In the genomic region with DNA sequence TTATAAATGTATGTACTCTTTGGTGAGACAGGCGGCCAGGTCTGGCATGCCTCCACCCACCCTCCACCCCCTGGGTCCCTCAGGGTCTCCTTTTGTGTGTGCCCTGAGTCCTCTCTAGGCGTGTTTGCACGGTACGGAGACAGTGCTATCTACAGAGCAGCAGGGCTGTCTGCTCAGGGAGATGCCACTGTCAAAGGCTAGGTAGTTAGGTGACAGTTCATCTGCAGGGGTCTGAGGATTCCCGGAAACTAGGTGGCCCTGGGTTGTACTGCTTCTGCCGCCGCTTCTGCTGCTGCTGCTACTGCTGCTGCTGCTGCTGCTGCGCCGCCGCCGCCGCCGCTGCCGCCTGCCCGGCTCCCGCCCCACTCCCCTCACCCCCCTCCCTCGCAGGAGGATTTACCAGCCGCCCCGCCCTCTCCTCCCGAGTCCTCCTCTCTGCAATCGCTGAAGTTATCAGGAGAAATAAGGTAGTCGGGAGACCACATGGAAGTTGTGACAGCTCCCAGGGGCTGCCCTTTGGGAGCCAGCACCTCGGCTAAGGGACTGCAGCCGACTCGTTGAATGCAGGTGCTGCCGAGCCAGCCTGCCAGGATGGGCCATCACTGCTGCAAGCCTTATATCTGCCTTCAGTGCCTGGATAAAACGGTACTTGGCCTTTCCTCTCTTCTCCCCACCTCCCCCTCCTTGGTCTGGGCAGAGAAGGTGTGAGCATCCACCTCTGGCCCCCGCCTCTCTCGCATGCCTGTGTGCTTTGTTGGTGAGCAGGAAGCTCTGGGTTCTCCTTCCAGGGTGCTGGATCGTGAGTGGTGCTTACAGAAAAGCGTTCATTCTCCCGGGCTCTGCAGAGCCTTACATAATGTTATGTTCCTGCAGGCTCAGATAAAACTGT, we compare ENCODE assay signal across 8 mouse cellular contexts.
DNase-seq lines count a peak whose midpoint lies in the region; ATAC-seq and TF ChIP-seq lines count a peak whose summit lies in the region.

No protein-coding gene starts in this region.

- peak overlapping the region; percentile 85 for H3K4me2 ChIP-seq in kidney, embryonic 15.5 days
- H3K4me2 ChIP-seq in heart, embryonic 12.5 days: peak overlapping the region; percentile 77
- peak overlapping the region; percentile 63 for H3K4me2 ChIP-seq in liver, postnatal 0 days (ENCODE audit: low read depth, low read length)

- peak overlapping the region; percentile 55 for H3K4me3 ChIP-seq in kidney, embryonic 15.5 days (replicated peaks)
- H3K4me3 ChIP-seq in heart, embryonic 12.5 days: peak overlapping the region; percentile 78
- H3K4me3 ChIP-seq in liver, postnatal 0 days (ENCODE audit: low read depth, low read length): peak overlapping the region; percentile 20

- DNase-seq in kidney, adult 18-20 months: no peak
- DNase-seq in embryo, embryonic 10.5 days (ENCODE audit: low spot score): peak; percentile 69
- peak; percentile 38 for DNase-seq in layer of hippocampus, adult 9-10 months (ENCODE audit: low spot score)
- DNase-seq in liver, postnatal 0 days: peak; percentile 15
- peak; percentile 24 for DNase-seq in retina, postnatal 7 days (ENCODE audit: low read depth, low spot score)

- H3K36me3 ChIP-seq in kidney, embryonic 15.5 days: no peaks in the 10 kb centered on the region
- H3K36me3 ChIP-seq in heart, embryonic 12.5 days: no peaks in the 10 kb centered on the region; the same call in 1 of the 2 replicates
- no peaks in the 10 kb centered on the region for H3K36me3 ChIP-seq in liver, postnatal 0 days (replicated peaks; ENCODE audit: insufficient read depth, low read length)

- H3K27ac ChIP-seq in kidney, embryonic 15.5 days: no peak overlapping the region
- peak overlapping the region; percentile 97 for H3K27ac ChIP-seq in heart, embryonic 12.5 days (ENCODE audit: poor library complexity, severe bottlenecking)
- no peak overlapping the region for H3K27ac ChIP-seq in liver, postnatal 0 days (ENCODE audit: low read depth)

- ATAC-seq in kidney, embryonic 15.5 days (replicated peaks; ENCODE audit: low FRiP score): peak; percentile 66
- peak; percentile 63 for ATAC-seq in heart, embryonic 12.5 days (ENCODE audit: insufficient number of reproducible peaks, low FRiP score)
- ATAC-seq in liver, postnatal 0 days: no peak
- ATAC-seq in inflammation-experienced regulatory T-cells, adult 6 months: no peak

- H3K27me3 ChIP-seq in kidney, embryonic 15.5 days: peaks cover 25% of the 10 kb centered on the region
- H3K27me3 ChIP-seq in heart, embryonic 12.5 days (replicated peaks): no peaks in the 10 kb centered on the region
- H3K27me3 ChIP-seq in liver, postnatal 0 days (ENCODE audit: insufficient read depth, low read length): peaks cover 13% of the 10 kb centered on the region; the same call in 1 of the 2 replicates

- peaks cover 9% of the 10 kb centered on the region for H3K4me1 ChIP-seq in kidney, embryonic 15.5 days
- peaks cover 22% of the 10 kb centered on the region for H3K4me1 ChIP-seq in heart, embryonic 12.5 days (replicated peaks)
- H3K4me1 ChIP-seq in liver, postnatal 0 days (ENCODE audit: insufficient read depth): peaks cover 4% of the 10 kb centered on the region

- WGBS in kidney, embryonic 15.5 days: under 1% methylated on average over 32 of the region's 32 CpGs
- WGBS in heart, embryonic 12.5 days: under 1% methylated on average over 32 of the region's 32 CpGs
- 1% methylated on average over 31 of the region's 32 CpGs for WGBS in liver, postnatal 0 days (ENCODE audit: insufficient replicate concordance)

- peak overlapping the region; percentile 50 for H3K9ac ChIP-seq in kidney, embryonic 15.5 days
- peak overlapping the region; percentile 82 for H3K9ac ChIP-seq in heart, embryonic 12.5 days
- H3K9ac ChIP-seq in liver, postnatal 0 days (replicated peaks): no peak overlapping the region

- H3K9me3 ChIP-seq in kidney, embryonic 15.5 days (replicated peaks): no peaks in the 10 kb centered on the region
- H3K9me3 ChIP-seq in heart, embryonic 12.5 days (replicated peaks): 0 out of 2 replicates have a peak, but pooled peaks cover 5% of the 10 kb centered on the region
- H3K9me3 ChIP-seq in liver, postnatal 0 days (ENCODE audit: low read length): peaks cover 4% of the 10 kb centered on the region; the same call in 1 of the 2 replicates

- no peak for TF ChIP-seq EP300 in liver, postnatal 0 days (IDR thresholded peaks at IDR 0.05; ENCODE audit: low read depth)

- no peak for TF ChIP-seq CTCF in liver, postnatal 0 days (IDR thresholded peaks at IDR 0.05; ENCODE audit: low read depth)

Comparison
In these comparisons a context has a peak if more than half of its experiments do, and no peak if none do; other contexts are left out.
1. ATAC-seq: peak in kidney, embryonic 15.5 days (single experiment) and heart, embryonic 12.5 days (single experiment); none in liver, postnatal 0 days (single experiment) and inflammation-experienced regulatory T-cells, adult 6 months (single experiment).
2. H3K4me3 ChIP-seq: peak in every context shown above with its lines; median percentile 78 in heart, embryonic 12.5 days; 55 in kidney, embryonic 15.5 days; 20 in liver, postnatal 0 days.
3. Peak in every context shown above with its lines, with median percentiles within 50 percentile points of each other: H3K4me2 ChIP-seq.